Mouse (Mus musculus) testis, adult 2 months (tissue): ENCODE measurements around the gene Loxl3. TPM values are rescaled to one million over a fixed set of nuclear protein-coding genes. Genes with fewer than 3 reads are reported as not detected.

Experiments used
- H3K27ac ChIP-seq: fragments of 200-500 bp; 2 replicates; pipeline ENCODE4 v1.5.1; 2012; ENCODE audit warnings: low read depth, low read length; ENCODE audit not compliant: control insufficient read depth, insufficient read depth
- H3K27me3 ChIP-seq: fragments of 200-500 bp; 2 replicates; pipeline ENCODE4 v1.6.1; 2012; ENCODE audit warnings: mild to moderate bottlenecking, low read length, moderate library complexity; ENCODE audit not compliant: control insufficient read depth, insufficient read depth
- H3K36me3 ChIP-seq: fragments of 200-500 bp; 2 replicates; pipeline ENCODE4 v1.6.1; 2012; ENCODE audit warnings: mild to moderate bottlenecking, low read length; ENCODE audit not compliant: control insufficient read depth, insufficient read depth
- H3K4me1 ChIP-seq: fragments of 200-500 bp; 2 replicates; pipeline ENCODE4 v1.6.1; 2012; ENCODE audit warnings: low read length; ENCODE audit not compliant: control insufficient read depth, insufficient read depth
- H3K4me3 ChIP-seq: fragments of 200-500 bp; 2 replicates; pipeline ENCODE4 v1.5.1; 2012; ENCODE audit warnings: low read depth, mild to moderate bottlenecking, low read length, moderate library complexity, mixed read lengths; ENCODE audit not compliant: control insufficient read depth
- CTCF ChIP-seq: fragments of 200-500 bp; IDR thresholded peaks from 2 replicates; pipeline ENCODE4 v1.5.1; 2012; ENCODE audit warnings: low read depth, mild to moderate bottlenecking, inconsistent platforms, low read length, moderate library complexity; ENCODE audit not compliant: control insufficient read depth, insufficient read depth, insufficient replicate concordance
- POLR2A ChIP-seq: fragments of 200-500 bp; IDR thresholded peaks from 2 replicates; pipeline ENCODE4 v1.6.1; 2012; ENCODE audit warnings: low read depth, mild to moderate bottlenecking, inconsistent platforms, low read length, moderate library complexity; ENCODE audit not compliant: control insufficient read depth
- polyA plus RNA-seq: library from polyadenylated mRNA; depleted of rRNA; stranded (reverse); fragments of >200 nt; gene quantifications from 2 replicates; pipeline ENCODE4 v1.2.3, GENCODE M21; 2012

The Loxl3 gene
- polyA plus RNA-seq, 1 experiment: 1.3 TPM

GRCm38 (mm10) chr6:83029777-83030176 lies 4.2 kb upstream of the Loxl3 start:
- Histone ChIP-seq H3K4me3 (no peak overlapping the region), H3K27ac (no peak overlapping the region), H3K27me3 (no peaks in the 10 kb centered on the region), H3K4me1 (peaks cover 12% of the 10 kb centered on the region), H3K36me3 (no peaks in the 10 kb centered on the region)
- TF ChIP-seq POLR2A (no peak), CTCF (no peak)

DNA sequence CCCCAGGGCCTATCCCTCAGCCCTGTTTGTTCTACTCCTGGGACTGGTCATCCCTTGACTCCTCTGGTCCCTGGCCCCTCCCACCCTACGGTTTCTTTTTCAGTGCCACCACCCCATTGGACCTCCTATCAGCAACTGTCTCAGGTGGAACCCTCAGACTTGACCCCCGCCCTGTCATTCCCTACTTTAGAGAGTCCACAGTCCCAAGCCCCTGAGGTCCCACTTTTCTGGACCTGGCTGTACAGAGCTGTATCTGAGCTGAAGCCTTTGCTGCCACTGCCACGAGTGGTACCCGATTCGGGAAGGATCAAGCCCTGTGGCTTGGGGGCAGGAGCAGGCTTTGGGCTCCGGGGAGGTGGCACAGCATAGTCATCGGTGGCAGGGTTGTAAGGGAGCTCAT lies 2.9 kb upstream of the Loxl3 start:
- no peaks in the 10 kb centered on the region for H3K36me3 ChIP-seq
- H3K27ac ChIP-seq: no peak overlapping the region
- H3K27me3 ChIP-seq: no peaks in the 10 kb centered on the region
- H3K4me3 ChIP-seq: no peak overlapping the region
- peaks cover 12% of the 10 kb centered on the region for H3K4me1 ChIP-seq
- TF ChIP-seq POLR2A (no peak), CTCF (no peak)

DNA sequence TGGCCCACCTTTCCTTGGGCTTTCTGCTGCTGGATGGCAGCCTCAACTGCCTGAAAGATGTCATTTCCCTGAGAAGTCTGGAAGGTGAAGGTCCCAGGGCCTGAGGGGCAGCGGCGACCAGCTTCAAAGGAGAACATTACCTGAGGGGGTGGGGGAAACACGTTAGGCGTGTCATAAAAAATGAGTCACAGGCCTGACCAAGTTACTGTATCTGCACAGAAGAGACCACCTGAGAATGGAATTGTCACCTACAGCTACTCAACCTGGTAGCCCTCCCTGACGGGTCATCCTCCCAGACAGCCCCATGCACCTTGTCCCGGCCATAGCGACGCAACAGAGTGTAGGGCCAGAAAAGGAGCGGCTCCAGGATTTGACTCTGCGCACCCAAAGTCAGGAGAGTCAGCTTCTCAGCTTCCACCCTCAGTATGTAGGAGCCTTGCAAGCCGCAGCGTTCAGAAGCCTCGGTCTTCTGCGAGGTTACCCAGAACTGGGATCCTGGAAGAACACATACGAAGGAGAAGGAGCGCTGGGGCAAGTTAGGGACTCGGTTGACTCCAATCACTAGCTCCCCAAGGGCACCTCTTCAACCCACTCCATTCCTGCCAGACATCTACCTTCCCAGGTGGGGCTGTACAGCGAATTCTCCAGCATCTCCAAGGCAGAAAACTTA lies 1.9 kb upstream of the Loxl3 start:
- TF ChIP-seq CTCF: no peak
- Histone ChIP-seq H3K4me3 (no peak overlapping the region), H3K27ac (no peak overlapping the region), H3K27me3 (no peaks in the 10 kb centered on the region), H3K36me3 (no peaks in the 10 kb centered on the region), H3K4me1 (peaks cover 12% of the 10 kb centered on the region)

DNA sequence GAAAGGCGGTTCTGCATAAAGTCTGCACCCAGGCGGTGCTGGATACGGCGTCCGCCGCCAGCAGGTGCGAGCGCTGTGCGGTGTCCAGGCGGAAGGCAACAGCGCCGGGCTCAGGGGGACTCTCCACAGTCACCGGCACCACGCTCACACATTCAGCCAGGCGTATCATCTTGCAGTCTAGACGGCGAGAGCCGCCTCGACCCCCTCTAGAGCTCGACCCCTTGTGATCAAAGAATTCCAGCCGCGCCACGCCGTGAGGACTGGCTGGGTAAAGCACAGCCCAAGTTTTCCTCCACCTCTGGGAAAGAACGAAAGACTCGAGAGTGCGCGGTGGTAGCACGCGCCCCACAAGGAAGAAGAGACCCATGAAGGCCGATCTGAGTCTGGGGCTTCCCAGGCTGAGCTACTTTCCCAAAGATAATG lies 1.2 kb upstream of the Loxl3 start:
- Histone ChIP-seq H3K4me3 (peak overlapping the region; percentile 90), H3K27me3 (no peaks in the 10 kb centered on the region), H3K27ac (peak overlapping the region; percentile 10; the same call in 1 of the 2 replicates), H3K36me3 (no peaks in the 10 kb centered on the region), H3K4me1 (peaks cover 12% of the 10 kb centered on the region)
- TF ChIP-seq POLR2A (no peak), CTCF (no peak)

GRCm38 (mm10) chr6:83034463-83035055 lies 586 bp downstream of the Loxl3 start:
- Histone ChIP-seq H3K27me3 (no peaks in the 10 kb centered on the region), H3K36me3 (no peaks in the 10 kb centered on the region), H3K4me3 (peak overlapping the region; percentile 48), H3K4me1 (peaks cover 21% of the 10 kb centered on the region), H3K27ac (0 out of 2 replicates have a peak overlapping the region, but pooled peaks have one; percentile 8)
- TF ChIP-seq CTCF (no peak), POLR2A (no peak)

- no peaks in the 10 kb centered on the region for H3K27me3 ChIP-seq
- no peak overlapping the region for H3K27ac ChIP-seq
- H3K36me3 ChIP-seq: no peaks in the 10 kb centered on the region
- TF ChIP-seq CTCF (no peak), POLR2A (no peak)
- H3K4me3 ChIP-seq: no peak overlapping the region
- peaks cover 21% of the 10 kb centered on the region for H3K4me1 ChIP-seq
Measured at GRCm38 (mm10) chr6:83037188-83037587, 3.2 kb downstream of the Loxl3 start.

- Histone ChIP-seq H3K27ac (no peak overlapping the region), H3K36me3 (no peaks in the 10 kb centered on the region), H3K27me3 (no peaks in the 10 kb centered on the region), H3K4me3 (peak overlapping the region; percentile 74), H3K4me1 (peaks cover 14% of the 10 kb centered on the region)
- TF ChIP-seq CTCF (no peak), POLR2A (no peak)
Measured at GRCm38 (mm10) chr6:83038496-83039012, 4.6 kb downstream of the Loxl3 start.

- H3K36me3 ChIP-seq: no peaks in the 10 kb centered on the region
- no peak overlapping the region for H3K27ac ChIP-seq
- H3K4me3 ChIP-seq: no peak overlapping the region
- H3K27me3 ChIP-seq: no peaks in the 10 kb centered on the region
- peaks cover 12% of the 10 kb centered on the region for H3K4me1 ChIP-seq
- no peak for TF ChIP-seq POLR2A
- no peak for TF ChIP-seq CTCF
Measured at GRCm38 (mm10) chr6:83040601-83041000, 6.6 kb downstream of the Loxl3 start.
